Mouse (Mus musculus): ENCODE results near the gene Stx18. TPM values are rescaled to one million over a fixed set of nuclear protein-coding genes. Genes with fewer than 3 reads are reported as not detected.

Stx18 gene
- total RNA-seq, 2 experiments from 2014 or later, result 30.9 to 47.2 TPM

Other genes starting within 250 kb of the Stx18 start
- gene Msx1, start 214.2 kb upstream of the Stx18 start, total RNA-seq (2014; fragmentation: Nextera tagmentation), result not detected in 2 replicates
- gene Msx1, start 214.2 kb upstream of the Stx18 start, total RNA-seq (2017), result not detected in 2 replicates
- not detected in 2 replicates for gene Nsg1, start 121.2 kb downstream of the Stx18 start, total RNA-seq (2014; fragmentation: Nextera tagmentation)
- gene Nsg1, start 121.2 kb downstream of the Stx18 start, total RNA-seq (2017), result 0.98 TPM in 1 of 2 replicates, not detected in the other
- 4.5 and 6.5 TPM in 2 replicates for gene Zbtb49, start 181.7 kb downstream of the Stx18 start, total RNA-seq (2014; fragmentation: Nextera tagmentation)
- gene Zbtb49, start 181.7 kb downstream of the Stx18 start, total RNA-seq (2017), result 3.3 and 7.5 TPM in 2 replicates
- 92.9 and 121 TPM in 2 replicates for gene Lyar, start 181.7 kb downstream of the Stx18 start, total RNA-seq (2014; fragmentation: Nextera tagmentation)
- gene Lyar, start 181.7 kb downstream of the Stx18 start, total RNA-seq (2017), result 133 and 160 TPM in 2 replicates
- gene Tmem128, start 221.4 kb downstream of the Stx18 start, total RNA-seq (2014; fragmentation: Nextera tagmentation), result 38.4 and 40.5 TPM in 2 replicates
- 31.4 and 36.8 TPM in 2 replicates for gene Tmem128, start 221.4 kb downstream of the Stx18 start, total RNA-seq (2017)
- gene Otop1, start 237.2 kb downstream of the Stx18 start, total RNA-seq (2014; fragmentation: Nextera tagmentation), result not detected in 2 replicates
- not detected in 2 replicates for gene Otop1, start 237.2 kb downstream of the Stx18 start, total RNA-seq (2017)

Measured in granulocyte monocyte progenitor cell, adult 5-6 weeks (primary cell).